Mouse (Mus musculus): Measurements from ENCODE around the gene Aatk.

DNA sequence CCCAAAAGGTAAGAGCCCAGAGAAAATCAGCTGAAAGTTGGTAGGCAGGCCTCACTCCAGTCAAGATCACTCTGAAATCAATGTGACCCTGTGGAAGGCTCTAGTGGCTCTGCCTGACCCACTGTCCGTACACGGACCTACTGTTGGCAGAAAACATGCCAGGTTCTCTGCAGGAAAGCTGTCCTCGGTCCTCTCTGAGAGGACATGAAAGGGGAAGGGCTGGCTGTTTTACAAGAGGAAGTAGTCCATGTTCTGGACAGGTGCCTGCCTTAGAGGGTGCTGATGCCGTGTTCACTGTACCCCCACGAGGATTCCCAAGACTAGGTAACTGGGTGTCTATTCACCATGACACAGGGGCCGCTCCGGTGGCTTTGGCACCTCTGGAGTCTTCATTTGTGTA, 59.1 kb downstream of the Aatk start:
- no peak for TF ChIP-seq POLR2A (IDR thresholded peaks at IDR 0.05; ENCODE audit: control insufficient read depth, extremely low read depth, insufficient read depth, low read length, poor library complexity)
- no peak for TF ChIP-seq CTCF (IDR thresholded peaks at IDR 0.05; ENCODE audit: borderline replicate concordance, control insufficient read depth, extremely low read depth, insufficient read depth, low read length, poor library complexity)

Data from thymus, adult 2 months (tissue).